Mouse (Mus musculus) hindbrain, embryonic 12.5 days (tissue): ENCODE measurements at regions not wholly inside any gene's neighbourhood (a gene's known extent, or its start where the extent isn't known, plus 50 kb on each side); places are given as distances from the start of the nearest gene placed in this dataset.

ENCODE experiments used
- ATAC-seq: fragments of 200-750 bp; cut with Nextera tagmentation; 2 replicates; pipeline ENCODE4 v1.8.0; 2017; ENCODE audit warnings: moderate TSS enrichment; ENCODE audit not compliant: low FRiP score
- H3K27ac ChIP-seq: fragments of 300-500 bp; sonication (generic); 2 replicates; pipeline ENCODE4 v1.5.1; 2016; ENCODE audit warnings: mild to moderate bottlenecking
- H3K27me3 ChIP-seq: fragments of 300-500 bp; sonication (generic); 2 replicates; pipeline ENCODE4 v1.6.1; 2016; ENCODE audit warnings: mild to moderate bottlenecking
- H3K36me3 ChIP-seq: fragments of 300-500 bp; sonication (generic); 2 replicates; pipeline ENCODE4 v1.6.1; 2016; ENCODE audit warnings: mild to moderate bottlenecking
- H3K4me1 ChIP-seq: fragments of 300-500 bp; sonication (generic); 2 replicates; pipeline ENCODE4 v1.6.1; 2016
- H3K4me2 ChIP-seq: fragments of 300-500 bp; sonication (generic); replicated peaks from 2 replicates; pipeline ENCODE4 v1.6.1; 2016; ENCODE audit warnings: mild to moderate bottlenecking
- H3K4me3 ChIP-seq: fragments of 300-500 bp; sonication (generic); 2 replicates; pipeline ENCODE4 v1.5.1; 2016; ENCODE audit warnings: mild to moderate bottlenecking
- H3K9ac ChIP-seq: fragments of 300-500 bp; sonication (generic); 2 replicates; pipeline ENCODE4 v1.6.1; 2016; ENCODE audit warnings: mild to moderate bottlenecking, moderate library complexity
- H3K9me3 ChIP-seq: fragments of 300-500 bp; sonication (generic); replicated peaks from 2 replicates; pipeline ENCODE4 v1.6.1; 2016; ENCODE audit warnings: mild to moderate bottlenecking
- WGBS: fragments of 180-500 bp; shearing (Covaris S2); methylation state at CpG from one replicate; pipeline ENCODE4 v1.1.7; 2016; 5-methylcytosine and 5-hydroxymethylcytosine counted together

- ATAC-seq, result no peak
- no peak overlapping the region for H3K9ac ChIP-seq
- WGBS, result 92% methylated on average over 4 of the region's 4 CpGs
Measured at GRCm38 (mm10) chr14:46313064-46313463, 66.2 kb upstream of the Gm15217 start.

DNA sequence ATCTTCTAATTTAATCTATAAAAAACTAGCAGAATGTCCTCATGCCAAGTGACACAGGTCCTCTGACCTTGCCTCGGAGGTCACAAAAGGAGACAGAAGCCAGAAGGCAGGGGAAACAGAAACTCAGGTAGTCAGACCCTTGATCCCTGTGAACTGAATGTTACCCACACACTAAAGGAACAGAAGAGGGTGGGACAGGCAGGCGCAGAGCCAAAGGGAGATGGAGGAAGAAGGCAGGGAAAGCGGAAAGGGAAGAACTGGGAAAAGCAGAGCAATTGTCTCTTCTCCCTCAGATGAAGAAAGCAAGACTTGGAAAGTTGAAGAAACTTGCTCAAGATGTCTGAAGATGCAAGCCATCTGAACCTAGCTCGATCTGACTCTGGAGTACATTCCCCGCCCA is 62.7 kb upstream of the Gm15217 start:
- H3K4me1 ChIP-seq, result no peaks in the 10 kb centered on the region
- H3K27me3 ChIP-seq, result no peaks in the 10 kb centered on the region
- H3K27ac ChIP-seq, result no peak overlapping the region
- H3K9ac ChIP-seq, result no peak overlapping the region
- no peak for ATAC-seq
- 92% methylated on average over 5 of the region's 5 CpGs for WGBS
- H3K4me2 ChIP-seq, result no peak overlapping the region
- H3K9me3 ChIP-seq, result no peaks in the 10 kb centered on the region
- H3K4me3 ChIP-seq, result no peak overlapping the region
- no peaks in the 10 kb centered on the region for H3K36me3 ChIP-seq

More at GRCm38 (mm10) chr14:46313064-46313463, 66.2 kb upstream of the Gm15217 start:
- no peaks in the 10 kb centered on the region for H3K36me3 ChIP-seq
- H3K4me1 ChIP-seq, result no peaks in the 10 kb centered on the region
- H3K27ac ChIP-seq, result no peak overlapping the region
- no peaks in the 10 kb centered on the region for H3K9me3 ChIP-seq
- H3K4me3 ChIP-seq, result no peak overlapping the region
- no peaks in the 10 kb centered on the region for H3K27me3 ChIP-seq
- H3K4me2 ChIP-seq, result no peak overlapping the region

GRCm38 (mm10) chr14:46317406-46318045 is 61.7 kb upstream of the Gm15217 start:
- no peak for ATAC-seq
- WGBS, result 65% methylated on average over 16 of the region's 16 CpGs
- no peaks in the 10 kb centered on the region for H3K9me3 ChIP-seq
- H3K4me2 ChIP-seq, result no peak overlapping the region
- H3K36me3 ChIP-seq, result no peaks in the 10 kb centered on the region
- no peak overlapping the region for H3K4me3 ChIP-seq
- no peak overlapping the region for H3K27ac ChIP-seq
- no peaks in the 10 kb centered on the region for H3K27me3 ChIP-seq
- H3K4me1 ChIP-seq, result no peaks in the 10 kb centered on the region
- no peak overlapping the region for H3K9ac ChIP-seq

DNA sequence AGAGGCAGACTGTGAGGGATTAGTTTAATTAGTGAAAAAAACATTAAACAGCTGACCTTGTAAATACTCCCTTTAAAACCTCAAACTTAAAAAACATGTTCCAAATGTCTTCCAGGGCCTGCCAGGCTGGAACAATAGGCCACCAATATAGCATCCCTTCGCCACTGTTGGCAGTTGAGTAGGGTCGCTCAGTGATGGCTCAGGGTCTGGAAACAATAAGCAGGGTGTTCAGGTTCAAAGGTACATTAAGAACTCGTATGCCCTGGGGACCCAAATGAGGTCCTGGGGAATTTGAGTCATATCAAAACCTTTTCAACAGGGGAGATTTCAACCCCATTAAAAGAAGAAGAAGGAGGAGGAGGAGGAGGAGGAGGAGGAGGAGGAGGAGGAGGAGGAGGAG is 51.1 kb upstream of the Gm15217 start:
- Histone ChIP-seq H3K27ac (no peak overlapping the region), H3K4me1 (no peaks in the 10 kb centered on the region), H3K9me3 (no peaks in the 10 kb centered on the region), H3K9ac (no peak overlapping the region), H3K36me3 (no peaks in the 10 kb centered on the region), H3K27me3 (no peaks in the 10 kb centered on the region), H3K4me3 (no peak overlapping the region), H3K4me2 (no peak overlapping the region)
- ATAC-seq, result no peak
- WGBS, result 57% methylated on average over 3 of the region's 3 CpGs
